Mouse (Mus musculus) kidney, adult 8-10 months (tissue): ENCODE data around the gene Ints6.
"Not testable (repeated sequence)": the region's sequence is repeated elsewhere in the genome, so short reads cannot be mapped to it uniquely, and the experiment has no call there.

Source experiments
- DNase-seq, 2 experiments: peaks; one replicate each; pipeline ENCODE4 v3.0.0; 2022

Gene Ints6

GRCm38 (mm10) chr14:62751479-62751878, 9.5 kb downstream of the Ints6 start:
- no peak for DNase-seq

GRCm38 (mm10) chr14:62735646-62736045, 25.3 kb downstream of the Ints6 start:
- no peak for DNase-seq

- DNase-seq = no peak
These were observed 27.3 kb downstream of the Ints6 start for GRCm38 (mm10) chr14:62733666-62734065.

- no peak for DNase-seq
These were observed 29.1 kb downstream of the Ints6 start for GRCm38 (mm10) chr14:62731902-62732301.

GRCm38 (mm10) chr14:62724560-62724959, 36.4 kb downstream of the Ints6 start:
- no peak for DNase-seq

GRCm38 (mm10) chr14:62721625-62722024, 39.3 kb downstream of the Ints6 start:
- DNase-seq = no peak

- DNase-seq = no peak
These were observed 42.8 kb downstream of the Ints6 start for GRCm38 (mm10) chr14:62718161-62718560.

GRCm38 (mm10) chr14:62673646-62674045, 87.3 kb downstream of the Ints6 start:
- DNase-seq = no peak

DNA sequence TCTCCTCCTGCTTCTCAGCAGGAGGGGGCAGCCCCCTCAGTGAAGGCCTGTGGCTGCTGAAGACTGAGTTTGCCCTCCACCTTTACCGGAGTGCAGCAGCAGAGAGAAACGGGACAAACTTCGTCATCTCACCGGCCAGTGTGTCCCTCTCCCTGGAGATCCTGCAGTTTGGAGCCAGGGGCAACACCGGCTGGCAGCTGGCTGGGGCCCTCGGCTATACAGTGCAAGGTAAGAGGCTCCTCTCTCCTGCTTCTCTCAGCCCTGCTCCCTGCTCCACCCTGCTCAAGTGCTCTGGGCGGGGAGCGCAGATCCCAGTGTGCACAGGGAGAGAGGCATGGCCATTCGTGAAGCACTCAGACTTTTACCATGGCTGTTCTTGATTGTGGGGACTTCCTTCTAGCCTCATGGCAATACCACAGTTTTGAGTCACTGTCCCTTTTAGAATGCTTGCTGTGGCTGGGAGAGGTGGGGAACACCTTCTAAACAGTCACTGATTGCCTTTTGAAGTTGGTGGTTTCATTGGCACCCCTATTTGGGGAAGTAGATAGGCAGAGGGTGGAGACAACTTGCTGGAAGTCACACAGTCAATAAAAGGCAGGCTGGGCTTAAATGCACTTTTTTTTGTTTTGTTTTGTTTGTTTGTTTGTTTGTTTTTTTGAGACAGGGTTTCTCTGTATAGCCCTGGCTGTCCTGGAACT, 95.8 kb downstream of the Ints6 start:
- DNase-seq = no peak

- DNase-seq = no peak
These were observed 97.6 kb downstream of the Ints6 start, which contains the start of gene Serpine3 for GRCm38 (mm10) chr14:62663367-62663766. Gene Serpine3, plus strand, starts transcription at chr14:62663667.

- DNase-seq = no peak
These were observed 98.6 kb downstream of the Ints6 start for GRCm38 (mm10) chr14:62662381-62662780.

DNA sequence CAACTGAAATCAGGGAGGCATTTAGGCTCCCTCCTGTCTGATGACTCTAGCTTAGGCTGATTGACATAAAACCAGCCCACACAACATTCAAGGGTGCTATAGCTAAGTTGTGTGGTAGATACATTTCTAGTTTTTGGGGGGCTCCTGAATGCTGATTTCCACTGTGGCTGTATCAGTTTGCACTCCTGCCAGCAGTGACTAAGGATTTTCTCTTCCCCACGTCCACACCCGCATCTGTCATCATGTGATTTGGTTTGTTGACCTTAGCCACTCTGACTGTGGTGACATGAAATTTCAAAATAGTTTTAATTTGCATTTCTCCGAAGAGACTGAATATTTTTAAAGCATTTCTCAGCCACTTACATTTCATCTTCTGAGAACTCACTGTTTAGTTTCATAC, 103.5 kb downstream of the Ints6 start:
- no peak for DNase-seq

- DNase-seq = no peak
These were observed 105.0 kb downstream of the Ints6 start for GRCm38 (mm10) chr14:62655996-62656395.

DNA sequence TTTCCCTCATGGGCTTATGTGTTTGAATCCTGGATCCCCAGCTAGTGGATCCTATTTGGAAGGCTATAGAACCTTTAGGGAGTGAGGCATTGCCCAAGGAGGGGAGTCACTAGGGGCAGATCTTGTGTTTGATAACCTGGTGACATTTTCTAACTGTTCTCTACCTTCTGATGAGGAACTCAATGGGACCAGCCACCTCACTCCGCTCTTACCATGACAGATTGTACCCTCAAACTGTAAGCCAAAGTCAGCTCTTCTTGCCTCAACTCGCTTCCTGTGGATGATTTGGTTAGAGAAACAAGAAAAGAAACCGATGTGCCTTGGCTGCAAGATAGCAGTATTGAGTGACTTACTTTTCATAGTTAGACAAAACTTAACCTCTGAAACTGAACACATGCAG, 109.2 kb downstream of the Ints6 start:
- no peak for DNase-seq

GRCm38 (mm10) chr14:62650376-62650775, 110.6 kb downstream of the Ints6 start:
- no peak for DNase-seq

- DNase-seq = no peak
These were observed 112.6 kb downstream of the Ints6 start for GRCm38 (mm10) chr14:62648405-62648804.

- not testable (repeated sequence) for DNase-seq
These were observed 118.6 kb downstream of the Ints6 start for GRCm38 (mm10) chr14:62642368-62642767.

- no peak for DNase-seq
These were observed 120.6 kb downstream of the Ints6 start for GRCm38 (mm10) chr14:62640396-62640795.

- no peak for DNase-seq
These were observed 121.4 kb downstream of the Ints6 start for GRCm38 (mm10) chr14:62639551-62639950.

DNA sequence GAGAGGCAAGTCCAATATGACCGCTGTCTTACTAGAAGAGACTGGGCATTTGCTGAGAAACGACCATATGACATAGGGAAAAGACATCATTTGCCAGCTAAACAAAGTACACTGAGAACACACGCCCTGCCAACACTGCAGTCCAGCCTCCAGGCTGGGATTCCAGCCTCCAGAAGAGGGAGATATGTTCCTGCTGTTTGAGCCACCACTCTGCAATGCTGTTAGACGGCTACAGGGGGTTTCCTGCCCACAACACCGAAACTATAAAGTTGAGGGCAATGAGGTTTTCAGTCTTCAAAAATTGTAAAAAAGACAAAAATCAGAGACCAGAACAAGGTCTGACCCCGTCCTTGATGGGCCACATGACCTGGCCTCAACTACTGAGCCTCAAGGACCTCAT, 121.9 kb downstream of the Ints6 start:
- DNase-seq = peak; percentile 7 to 8

GRCm38 (mm10) chr14:62638345-62638702, 122.6 kb downstream of the Ints6 start:
- no peak for DNase-seq

DNA sequence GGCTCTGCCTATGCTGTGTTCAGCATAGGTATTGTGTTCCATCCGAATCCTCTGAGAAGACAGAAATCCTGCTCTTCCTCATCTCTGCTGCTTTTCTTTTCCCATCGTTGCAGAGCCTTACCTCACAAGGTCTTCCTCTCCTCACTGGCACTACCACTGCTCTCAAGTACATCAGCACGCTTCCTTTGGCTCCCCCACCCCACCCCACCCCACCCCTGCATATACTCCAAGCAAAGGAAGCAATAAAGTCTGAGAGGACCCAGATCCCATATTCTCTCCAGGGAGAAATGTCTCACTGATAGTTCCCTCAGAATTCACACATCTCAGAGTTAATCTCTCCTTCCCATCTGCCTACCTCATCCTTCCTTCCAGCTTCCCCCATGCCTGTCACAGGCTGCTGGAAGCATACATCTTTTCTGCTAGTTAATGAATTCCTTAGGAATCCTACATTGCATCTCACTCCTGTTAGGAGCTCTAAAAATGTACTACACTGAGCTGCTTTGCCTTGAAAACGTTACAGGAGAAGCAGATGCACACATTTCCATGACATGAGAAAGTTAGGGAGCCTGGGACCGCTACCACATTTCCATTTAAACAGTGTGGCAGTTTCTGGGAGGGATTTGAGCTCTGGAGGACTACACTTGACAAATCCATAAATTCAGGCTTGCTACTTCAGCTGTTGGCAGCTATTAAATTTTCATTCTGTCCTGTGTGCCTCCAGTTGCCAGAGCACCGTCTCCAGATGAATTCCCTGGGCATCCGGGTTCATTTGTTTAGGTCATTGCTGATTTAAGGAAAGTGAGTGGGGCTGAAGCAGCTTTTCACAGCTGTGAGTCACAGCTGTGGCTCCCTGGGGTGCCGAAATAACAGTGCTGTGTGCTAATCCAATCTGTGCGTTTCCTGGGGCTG, 123.3 kb downstream of the Ints6 start:
- no peak for DNase-seq

DNA sequence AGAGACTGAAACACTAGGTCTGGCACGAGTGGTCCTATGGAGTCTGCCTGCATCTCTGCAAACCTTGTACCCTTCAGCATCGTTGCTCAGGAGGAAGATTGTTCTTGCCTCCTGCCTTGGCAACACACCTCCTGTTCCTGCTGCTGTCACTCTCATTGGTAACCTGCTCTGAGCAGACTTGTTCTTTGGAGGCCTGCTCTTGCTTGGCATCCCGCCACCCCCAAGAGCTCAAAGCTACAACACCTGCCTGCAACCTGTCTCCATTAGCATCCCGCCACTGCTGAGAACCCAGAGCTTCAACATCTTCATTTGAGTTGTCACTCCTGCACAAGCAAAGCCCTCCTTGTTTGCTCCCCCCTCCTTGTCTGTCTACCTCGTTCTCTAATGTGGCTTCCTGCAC, 133.0 kb downstream of the Ints6 start:
- DNase-seq = no peak
